Mouse (Mus musculus) cerebellum, postnatal 14 days (tissue): ENCODE measurements around the gene Cenpp.

Source experiments
- DNase-seq, 2 experiments: peaks; one replicate each; pipeline ENCODE4 v3.0.0; 2021; ENCODE audit warnings: mixed read lengths in 2 of 2

The Cenpp gene

GRCm38 (mm10) chr13:49652481-49653179 is at the start of gene Cenpp, which contains the start of gene Nol8:
TSS of gene Cenpp (minus strand) at chr13:49652785.
TSS of gene Nol8 (plus strand) at chr13:49653078.
- DNase-seq, result peak; percentile 100

DNA sequence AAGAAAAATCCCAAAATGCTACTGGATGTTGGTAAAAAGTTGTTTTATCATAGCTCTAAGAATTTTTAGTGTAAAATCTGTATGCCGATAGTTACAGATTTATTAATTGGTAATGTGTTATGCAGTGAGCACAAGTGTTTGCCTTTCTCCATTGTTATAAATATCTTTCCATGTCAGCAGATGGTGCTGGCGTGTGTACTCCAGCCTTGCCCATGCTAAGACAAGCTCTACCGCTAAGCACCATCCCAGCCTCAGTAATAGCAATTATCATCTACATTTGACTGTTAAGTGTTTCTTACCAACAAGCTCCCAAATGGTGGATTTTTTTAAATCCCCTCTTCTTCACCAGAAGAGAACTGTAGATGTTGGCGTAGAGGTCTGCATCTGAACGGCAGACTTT is 38.5 kb upstream of the Cenpp start:
- no peak for DNase-seq

- no peak for DNase-seq
Measured at GRCm38 (mm10) chr13:49684266-49684665, 31.7 kb upstream of the Cenpp start.

DNA sequence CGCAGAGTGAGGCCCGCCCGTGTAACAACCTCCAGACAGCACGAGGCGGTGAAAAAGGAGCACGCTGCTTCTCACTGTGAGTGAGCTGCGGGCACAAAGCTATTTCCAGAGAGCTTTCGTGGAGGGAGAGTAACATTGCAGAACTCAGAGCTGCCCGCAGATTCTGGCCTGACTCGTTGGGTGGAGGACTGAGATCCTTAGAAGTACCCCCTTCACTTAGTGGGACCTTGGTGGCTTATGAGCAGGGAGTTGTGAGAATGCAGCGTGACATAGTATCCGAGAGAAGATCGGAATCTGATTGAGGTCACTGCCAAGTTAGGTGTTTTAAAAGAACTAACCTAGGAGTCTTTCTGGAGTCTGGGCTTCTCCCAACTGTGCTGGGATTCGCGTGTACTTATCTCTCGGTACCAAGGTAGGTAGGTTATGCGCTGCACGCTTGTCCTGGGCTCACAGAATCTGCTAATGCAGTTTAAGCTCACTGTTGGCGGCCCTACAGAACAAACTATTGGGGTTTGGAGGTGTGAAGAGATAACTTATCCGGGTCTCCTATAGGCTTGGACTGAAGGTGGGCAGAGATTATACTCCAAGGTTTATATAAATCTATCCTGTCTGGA is 29.8 kb upstream of the Cenpp start:
- peak in 1 of 2 experiments; percentile 8 for DNase-seq

DNA sequence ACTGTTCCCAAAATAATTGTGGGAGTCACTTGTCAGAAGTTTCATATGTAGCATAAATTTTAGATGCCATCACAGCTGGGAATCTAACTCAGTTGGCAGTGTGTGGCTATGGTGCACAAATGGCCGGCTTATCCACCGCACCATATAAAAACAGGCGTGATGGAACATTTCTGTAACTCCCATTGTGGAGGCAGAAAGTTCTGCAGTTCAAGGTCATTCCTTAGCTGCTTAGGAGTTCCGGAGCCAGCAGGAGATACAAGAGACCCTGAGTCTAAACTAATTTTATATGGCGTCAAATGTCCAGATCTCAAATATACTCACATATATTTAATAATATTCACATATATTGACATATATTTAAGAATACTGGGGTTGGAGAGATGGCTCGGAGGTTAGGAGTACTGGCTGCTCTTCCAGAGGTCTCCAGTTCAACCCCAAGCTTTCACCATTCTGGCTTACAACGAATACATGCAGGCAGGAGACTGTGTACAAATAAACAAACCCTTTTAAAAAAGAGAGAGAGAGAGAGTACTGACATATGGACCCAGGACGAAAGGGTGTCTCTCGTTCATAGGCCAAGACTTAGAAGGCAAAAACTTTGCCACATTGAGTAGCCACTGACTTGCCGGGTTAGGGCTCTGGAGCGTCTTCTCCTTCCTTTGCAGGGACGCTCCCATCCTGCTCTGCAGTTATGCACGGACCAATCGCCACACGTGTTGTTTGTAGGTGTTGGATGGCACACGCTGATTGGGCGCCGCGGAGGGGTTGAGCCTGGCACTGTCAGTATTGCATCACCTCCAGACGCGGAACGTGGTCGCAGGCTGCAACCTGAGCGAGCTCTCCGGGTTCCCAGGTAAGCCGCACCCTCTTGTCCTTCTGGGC is 29.0 kb upstream of the Cenpp start, which contains the start of gene Iars:
Gene Iars (plus strand): TSS at position 750 of the 882 bp plus-strand sequence.
- DNase-seq, result peak; percentile 99

DNA sequence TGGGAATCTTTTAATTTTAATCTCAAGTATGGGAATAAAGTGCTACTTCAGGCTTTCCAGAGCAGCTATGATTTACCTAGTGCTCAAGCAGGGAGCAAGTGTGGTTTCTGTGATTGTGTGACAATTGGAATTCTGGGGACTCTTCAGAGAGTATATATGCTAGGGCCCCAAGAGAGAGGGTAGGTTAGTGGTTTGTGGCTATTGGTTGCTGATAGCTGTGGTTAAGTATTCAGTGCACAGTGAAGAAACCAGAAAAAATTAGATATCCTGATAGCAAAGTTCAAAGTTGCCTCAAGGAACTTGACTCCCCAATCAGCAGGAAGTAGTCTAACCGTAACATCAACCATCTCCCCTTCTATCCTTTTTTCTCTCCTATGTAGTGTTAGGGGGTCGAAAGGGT is 25.2 kb upstream of the Cenpp start:
- no peak for DNase-seq

GRCm38 (mm10) chr13:49653180-49653541 is 576 bp upstream of the Cenpp start:
- peak in 1 of 2 experiments; percentile 70 for DNase-seq

DNA sequence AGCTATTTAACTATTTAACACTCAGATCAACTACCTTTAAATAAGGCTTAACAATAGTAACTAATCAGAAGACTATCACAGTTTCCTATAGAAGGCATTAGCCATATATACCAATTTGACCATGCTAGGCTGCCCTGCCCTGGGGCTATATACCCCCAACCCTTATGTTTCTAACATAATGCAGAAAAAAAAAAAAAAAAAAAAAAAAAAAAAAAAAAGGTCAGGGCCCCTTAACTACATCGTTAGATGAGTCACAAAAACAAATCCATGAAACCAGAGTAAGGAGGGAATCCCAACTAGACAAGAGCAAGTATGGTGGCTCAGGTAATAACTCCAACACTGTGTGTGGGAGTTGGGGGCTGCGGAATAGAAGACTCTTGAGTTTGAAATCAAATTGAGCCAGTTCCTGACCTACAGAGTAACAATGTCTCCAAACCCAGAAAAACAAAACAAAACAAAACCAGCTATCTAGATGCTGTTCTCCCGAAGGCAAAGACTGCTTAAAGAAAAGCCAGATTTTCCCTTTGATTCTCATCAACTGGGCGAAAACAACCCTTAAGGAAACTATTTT is 719 bp downstream of the Cenpp start:
- DNase-seq, result no peak

- DNase-seq, result no peak
Measured at GRCm38 (mm10) chr13:49651136-49651535, 1.4 kb downstream of the Cenpp start.

DNA sequence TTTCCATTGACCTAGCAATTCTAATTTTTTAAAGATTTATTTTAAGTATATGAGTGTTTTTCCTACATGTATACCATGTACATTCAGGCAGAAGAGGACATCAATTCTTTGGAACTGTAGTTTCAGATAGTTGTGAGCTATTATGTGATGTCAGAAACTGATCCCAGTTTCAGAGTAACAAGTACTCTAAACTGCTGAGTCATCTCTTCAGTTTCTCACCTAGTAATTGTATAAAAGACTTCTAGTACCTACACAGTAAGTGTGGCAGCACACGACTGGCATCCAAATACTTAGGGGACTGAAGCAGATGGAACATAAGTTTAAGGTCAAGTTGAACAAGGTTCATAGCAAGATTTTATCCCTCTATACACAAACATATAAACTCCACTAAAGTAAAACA is 6.6 kb downstream of the Cenpp start:
- DNase-seq, result no peak

GRCm38 (mm10) chr13:49644731-49645529 is 7.7 kb downstream of the Cenpp start:
- DNase-seq, result no peak

GRCm38 (mm10) chr13:49643669-49644362 is 8.8 kb downstream of the Cenpp start:
- no peak for DNase-seq

GRCm38 (mm10) chr13:49642650-49643049 is 9.9 kb downstream of the Cenpp start:
- no peak for DNase-seq

DNA sequence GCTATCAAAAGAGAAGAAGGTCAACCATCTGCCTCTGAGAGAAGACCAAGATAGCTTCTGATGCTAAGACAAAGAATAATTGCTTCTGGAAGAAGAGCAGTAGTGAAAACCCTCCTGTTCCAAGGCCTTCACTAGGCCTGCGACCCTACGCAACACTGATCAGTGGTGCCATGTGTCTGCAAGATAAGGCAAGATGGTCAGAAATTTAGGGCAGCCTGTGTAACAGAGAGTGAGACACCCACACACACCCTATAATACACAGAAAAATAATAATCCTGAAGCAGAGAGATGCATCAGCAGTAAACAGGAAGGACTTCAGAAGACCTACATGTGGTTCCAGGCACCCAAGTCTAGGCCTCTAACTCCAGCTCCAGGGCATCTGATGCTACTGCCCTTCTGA is 12.6 kb downstream of the Cenpp start:
- no peak for DNase-seq

DNA sequence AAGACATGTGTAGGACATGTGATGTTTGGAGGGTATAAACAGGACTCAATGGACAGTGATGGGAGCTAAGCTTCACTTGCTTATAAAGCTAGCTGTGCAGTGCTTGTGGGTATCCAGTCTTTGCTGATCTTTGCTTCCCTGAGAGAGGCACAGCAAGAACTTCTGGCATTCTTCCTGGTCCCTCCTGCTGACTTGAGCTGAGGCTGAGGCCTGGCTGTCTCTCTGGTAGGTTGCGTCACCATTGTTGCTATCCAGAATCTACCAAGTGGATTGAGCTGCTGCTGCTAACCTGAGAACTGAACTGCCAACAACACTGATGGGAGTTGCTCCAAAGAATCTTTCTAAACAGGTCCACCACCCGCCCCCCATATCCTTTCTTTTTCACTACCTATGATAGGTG is 23.5 kb downstream of the Cenpp start:
- DNase-seq, result no peak

- DNase-seq, result no peak
Measured at GRCm38 (mm10) chr13:49628167-49628566, 24.4 kb downstream of the Cenpp start.

DNA sequence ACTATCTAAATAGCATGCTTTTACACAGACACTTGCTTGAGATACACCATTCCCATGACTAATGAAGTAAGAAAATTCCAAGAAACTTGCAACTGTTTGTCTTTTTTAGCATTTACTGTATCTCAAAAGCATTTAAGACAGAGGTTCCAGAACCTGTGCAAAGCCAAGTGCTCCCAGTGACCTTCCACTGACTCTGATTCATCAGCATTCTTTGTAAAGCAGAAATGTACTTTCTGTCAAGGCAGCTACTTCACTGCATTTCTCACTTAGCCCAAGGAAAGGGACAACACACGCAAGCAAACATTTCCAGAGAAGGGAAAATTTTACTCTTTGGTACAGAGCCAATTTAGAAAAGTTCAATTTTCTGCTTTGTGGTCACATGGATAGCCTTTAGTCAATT is 29.4 kb downstream of the Cenpp start:
- no peak for DNase-seq

- no peak for DNase-seq
Measured at GRCm38 (mm10) chr13:49618365-49618764, 34.2 kb downstream of the Cenpp start.

DNA sequence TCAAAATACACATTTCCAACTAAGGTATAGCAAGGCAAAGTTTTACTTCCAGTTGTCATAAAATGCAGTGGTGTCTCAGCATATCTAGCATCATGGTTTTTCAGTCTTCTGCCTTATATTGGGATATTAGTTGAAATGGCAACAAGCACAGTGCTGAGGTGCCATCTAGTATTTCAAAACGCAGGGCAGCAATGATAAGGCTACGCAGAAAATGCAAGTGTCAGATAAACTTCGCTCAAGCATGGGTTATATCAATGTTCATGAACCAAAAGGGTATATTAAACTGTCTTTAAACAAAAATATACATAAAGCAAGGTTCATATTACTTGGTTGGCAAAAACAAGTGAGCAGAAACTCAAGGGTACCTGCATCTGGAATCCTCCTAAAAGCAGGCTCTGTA is 35.6 kb downstream of the Cenpp start:
- DNase-seq, result no peak

- no peak for DNase-seq
Measured at GRCm38 (mm10) chr13:49608589-49609322, 43.8 kb downstream of the Cenpp start.

DNA sequence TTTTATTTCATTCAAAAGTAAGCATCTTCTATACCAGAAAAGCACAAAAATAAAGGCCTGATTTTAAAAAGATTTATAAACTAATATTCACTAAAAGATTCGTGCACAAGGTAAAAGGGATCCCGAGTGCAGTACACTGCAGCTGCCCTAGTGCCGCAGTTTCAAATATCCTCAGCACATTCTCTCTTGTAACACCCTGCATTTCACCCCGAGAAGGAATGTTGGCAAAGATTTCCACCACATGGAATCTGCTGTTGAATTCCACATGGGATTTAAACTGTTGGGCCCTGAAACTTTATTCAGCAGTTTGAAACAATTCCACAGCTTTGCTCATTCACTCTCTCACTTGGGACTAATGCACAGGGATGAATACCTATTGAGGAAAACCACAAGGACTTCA is 44.9 kb downstream of the Cenpp start, which contains the start of gene Ogn:
Gene Ogn (plus strand): TSS at position 333 of the 400 bp plus-strand sequence.
- no peak for DNase-seq
